Mouse (Mus musculus): ENCODE measurements at regions not wholly inside any gene's neighbourhood (a gene's known extent, or its start where the extent isn't known, plus 50 kb on each side); places are given as distances from the start of the nearest gene placed in this dataset.

GRCm38 (mm10) chr4:10767676-10768075 lies 106.6 kb upstream of the 2610301B20Rik start:
- intact Hi-C loops (cut with DNase I) = no loop called here
- DNase-seq (ENCODE audit: low spot score in 2 of 2) = peak in 1 of 2 experiments; percentile 3

GRCm38 (mm10) chr4:10770026-10770643 lies 104.2 kb upstream of the 2610301B20Rik start:
- intact Hi-C loops (cut with DNase I) = no loop called here
- DNase-seq (ENCODE audit: low spot score in 2 of 2) = no peak

- intact Hi-C loops (cut with DNase I) = no loop called here
- DNase-seq (ENCODE audit: low spot score in 2 of 2) = no peak
Measured at GRCm38 (mm10) chr4:10774557-10775215, 99.6 kb upstream of the 2610301B20Rik start.

DNA sequence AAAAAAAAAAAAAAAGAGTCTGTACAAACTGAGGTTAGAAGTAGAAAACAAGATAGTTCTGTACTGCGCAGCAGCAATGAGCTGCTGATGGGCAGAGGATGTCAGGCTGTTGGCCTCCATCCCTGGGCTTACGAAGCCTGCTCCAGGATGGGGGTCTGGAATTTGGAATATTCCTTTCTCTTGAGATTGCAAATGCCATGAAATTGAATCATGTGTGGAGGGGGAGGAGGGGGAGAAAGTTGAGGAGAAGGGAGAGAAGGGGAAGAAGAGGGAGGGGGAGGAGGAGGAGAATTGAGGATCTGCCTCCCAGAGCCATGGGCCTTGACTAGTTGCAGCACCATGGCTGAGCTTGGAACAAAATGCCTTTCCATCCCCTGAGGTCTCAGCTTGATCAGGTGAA lies 87.6 kb upstream of the 2610301B20Rik start:
- no peak for DNase-seq (ENCODE audit: low spot score in 2 of 2)
- intact Hi-C loops (cut with DNase I) = no loop called here

- intact Hi-C loops (cut with DNase I) = no loop called here
- DNase-seq (ENCODE audit: low spot score in 2 of 2) = no peak
Measured at GRCm38 (mm10) chr4:10788306-10788705, 86.0 kb upstream of the 2610301B20Rik start.

DNA sequence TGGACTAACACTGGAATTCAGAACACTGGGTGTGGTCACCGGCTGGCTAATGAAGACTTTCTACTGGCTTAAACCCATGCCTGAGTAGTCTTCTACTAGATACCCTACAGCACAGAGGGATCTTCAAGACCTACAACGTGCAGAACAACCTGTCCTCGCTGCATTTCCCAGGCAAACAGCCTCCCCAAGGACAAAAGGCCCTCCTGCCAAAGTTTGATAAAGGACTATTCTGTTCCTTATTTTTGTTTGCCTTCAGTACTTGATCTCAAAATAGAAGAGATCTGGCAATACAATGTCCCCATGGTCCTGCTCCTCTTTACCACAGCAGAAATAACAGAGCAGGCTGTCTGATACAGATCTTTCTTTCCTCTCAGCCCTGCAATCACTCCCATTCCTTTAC lies 85.2 kb upstream of the 2610301B20Rik start:
- intact Hi-C loops (cut with DNase I) = no loop called here
- no peak for DNase-seq (ENCODE audit: low spot score in 2 of 2)

GRCm38 (mm10) chr4:10792628-10793027 lies 81.7 kb upstream of the 2610301B20Rik start:
- intact Hi-C loops (cut with DNase I) = no loop called here
- no peak for DNase-seq (ENCODE audit: low spot score in 2 of 2)

DNA sequence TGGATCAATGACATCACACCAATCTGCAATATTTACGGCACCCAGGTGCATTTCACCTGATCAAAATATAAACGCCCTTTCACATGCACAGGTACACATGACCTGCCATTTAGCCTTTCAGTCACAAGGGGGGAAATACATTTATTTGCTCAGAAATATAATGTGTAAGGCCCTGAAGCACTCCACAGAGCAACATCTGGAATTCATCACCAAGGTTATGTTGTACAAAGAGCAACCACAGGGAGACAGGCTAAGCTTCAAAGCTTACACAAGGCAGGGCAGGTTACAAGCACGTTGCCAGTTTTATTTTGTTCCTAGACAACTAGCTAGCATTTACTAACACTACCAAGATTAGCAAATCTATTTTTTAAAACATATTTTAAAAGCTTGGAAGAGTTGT lies 79.8 kb upstream of the 2610301B20Rik start:
- intact Hi-C loops (cut with DNase I) = no loop called here
- no peak for DNase-seq (ENCODE audit: low spot score in 2 of 2)

- DNase-seq (ENCODE audit: low spot score in 2 of 2) = peak in 1 of 2 experiments; percentile 3
- intact Hi-C loops (cut with DNase I) = no loop called here
Measured at GRCm38 (mm10) chr4:10800780-10801553, 73.3 kb upstream of the 2610301B20Rik start.

DNA sequence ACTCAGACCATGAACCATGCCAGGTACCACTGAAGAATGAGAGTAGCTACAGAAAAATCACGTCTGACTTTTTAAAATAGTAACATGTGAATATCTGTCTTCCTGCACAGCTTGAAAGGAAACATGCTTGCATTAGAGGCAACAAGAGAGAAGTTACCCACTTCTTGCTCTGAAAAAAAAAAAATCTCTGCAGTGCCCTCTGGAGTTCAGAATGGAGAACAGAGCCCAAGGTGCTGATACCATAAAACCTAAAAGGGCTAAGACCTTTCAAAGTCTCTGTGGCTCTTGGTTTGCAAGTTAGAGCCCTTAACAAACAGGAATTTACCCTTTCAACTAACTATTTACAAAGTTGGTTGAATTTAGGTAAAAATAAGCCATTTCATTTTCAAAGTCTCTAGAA lies 69.6 kb upstream of the 2610301B20Rik start:
- DNase-seq (ENCODE audit: low spot score in 2 of 2) = no peak
- intact Hi-C loops (cut with DNase I) = no loop called here

DNA sequence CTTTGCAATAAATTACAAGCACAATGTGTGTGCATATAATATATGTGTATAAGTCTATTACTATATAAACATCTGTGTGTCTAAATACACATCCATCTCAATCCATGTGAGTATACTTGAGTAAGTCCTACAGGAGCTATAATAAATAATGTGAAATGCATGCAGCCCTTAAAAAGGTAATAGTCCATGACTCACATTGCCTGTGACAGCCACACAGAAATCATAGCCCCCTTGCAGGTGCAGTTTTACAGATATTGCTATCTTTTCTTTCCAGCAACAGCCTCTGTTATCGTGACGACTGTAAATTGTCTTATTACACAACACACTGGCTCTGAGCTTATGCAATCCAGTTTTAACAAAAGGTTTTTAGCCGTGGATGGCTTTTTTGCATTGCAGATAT lies 67.0 kb upstream of the 2610301B20Rik start:
- DNase-seq (ENCODE audit: low spot score in 2 of 2) = no peak
- intact Hi-C loops (cut with DNase I) = no loop called here

- intact Hi-C loops (cut with DNase I) = no loop called here
- no peak for DNase-seq (ENCODE audit: low spot score in 2 of 2)
Measured at GRCm38 (mm10) chr4:10812931-10813330, 61.4 kb upstream of the 2610301B20Rik start.
